Mouse (Mus musculus): ENCODE data around the gene Hrct1. TPM values are rescaled to one million over a fixed set of nuclear protein-coding genes. Genes with fewer than 3 reads are reported as not detected.

The Hrct1 gene
- polyA plus RNA-seq, 1 experiment from 2014 or later, result 0.78 TPM

Other genes with a start within 250 kb of the Hrct1 start
- gene Sit1, start 243.5 kb upstream of the Hrct1 start, polyA plus RNA-seq (2015; fragmentation: Nextera tagmentation; extraction: Ambion mirVana), result not detected in 2 replicates
- gene Ccdc107, start 234.3 kb upstream of the Hrct1 start, polyA plus RNA-seq (2015; fragmentation: Nextera tagmentation; extraction: Ambion mirVana), result 70.9 and 77.6 TPM in 2 replicates
- 32.0 and 40.3 TPM in 2 replicates for gene Arhgef39, start 227.5 kb upstream of the Hrct1 start, polyA plus RNA-seq (2015; fragmentation: Nextera tagmentation; extraction: Ambion mirVana)
- 1.8 and 2.0 TPM in 2 replicates for gene Car9, start 220.2 kb upstream of the Hrct1 start, polyA plus RNA-seq (2015; fragmentation: Nextera tagmentation; extraction: Ambion mirVana)
- gene Tpm2, start 203.4 kb upstream of the Hrct1 start, polyA plus RNA-seq (2015; fragmentation: Nextera tagmentation; extraction: Ambion mirVana), result 143 and 157 TPM in 2 replicates
- gene Creb3, start 164.9 kb upstream of the Hrct1 start, polyA plus RNA-seq (2015; fragmentation: Nextera tagmentation; extraction: Ambion mirVana), result 57.8 and 59.1 TPM in 2 replicates
- 76.9 and 78.1 TPM in 2 replicates for gene Tln1, start 164.5 kb upstream of the Hrct1 start, polyA plus RNA-seq (2015; fragmentation: Nextera tagmentation; extraction: Ambion mirVana)
- gene Rgp1, start 148.5 kb upstream of the Hrct1 start, polyA plus RNA-seq (2015; fragmentation: Nextera tagmentation; extraction: Ambion mirVana), result 20.6 and 21.4 TPM in 2 replicates
- gene Gba2, start 148.3 kb upstream of the Hrct1 start, polyA plus RNA-seq (2015; fragmentation: Nextera tagmentation; extraction: Ambion mirVana), result 20.3 and 22.4 TPM in 2 replicates
- 0.62 and 2.1 TPM in 2 replicates for gene Msmp, start 142.7 kb upstream of the Hrct1 start, polyA plus RNA-seq (2015; fragmentation: Nextera tagmentation; extraction: Ambion mirVana)
- gene Npr2, start 95.3 kb upstream of the Hrct1 start, polyA plus RNA-seq (2015; fragmentation: Nextera tagmentation; extraction: Ambion mirVana), result 7.2 and 7.7 TPM in 2 replicates
- 0.59 and 0.92 TPM in 2 replicates for gene Spag8, start 73.6 kb upstream of the Hrct1 start, polyA plus RNA-seq (2015; fragmentation: Nextera tagmentation; extraction: Ambion mirVana)
- 131 and 166 TPM in 2 replicates for gene Hint2, start 70.7 kb upstream of the Hrct1 start, polyA plus RNA-seq (2015; fragmentation: Nextera tagmentation; extraction: Ambion mirVana)
- 4.0 and 4.8 TPM in 2 replicates for gene Tmem8b, start 58.2 kb upstream of the Hrct1 start, polyA plus RNA-seq (2015; fragmentation: Nextera tagmentation; extraction: Ambion mirVana)
- gene Fam221b, start 58.0 kb upstream of the Hrct1 start, polyA plus RNA-seq (2015; fragmentation: Nextera tagmentation; extraction: Ambion mirVana), result 2.6 and 2.9 TPM in 2 replicates
- gene Olfr70, start 26.4 kb upstream of the Hrct1 start, polyA plus RNA-seq (2015; fragmentation: Nextera tagmentation; extraction: Ambion mirVana), result not detected in 2 replicates
- not detected in 2 replicates for gene Olfr71, start 16.9 kb upstream of the Hrct1 start, polyA plus RNA-seq (2015; fragmentation: Nextera tagmentation; extraction: Ambion mirVana)
- 0.21 and 0.43 TPM in 2 replicates for gene Spaar, start 2.8 kb downstream of the Hrct1 start, polyA plus RNA-seq (2015; fragmentation: Nextera tagmentation; extraction: Ambion mirVana)
- gene Olfr159, start 43.8 kb downstream of the Hrct1 start, polyA plus RNA-seq (2015; fragmentation: Nextera tagmentation; extraction: Ambion mirVana), result not detected in 2 replicates
- gene Olfr156, start 96.7 kb downstream of the Hrct1 start, polyA plus RNA-seq (2015; fragmentation: Nextera tagmentation; extraction: Ambion mirVana), result not detected in 2 replicates
- not detected in 2 replicates for gene Olfr157, start 113.0 kb downstream of the Hrct1 start, polyA plus RNA-seq (2015; fragmentation: Nextera tagmentation; extraction: Ambion mirVana)
- gene Olfr155, start 124.4 kb downstream of the Hrct1 start, polyA plus RNA-seq (2015; fragmentation: Nextera tagmentation; extraction: Ambion mirVana), result not detected in 2 replicates
- gene Reck, start 148.3 kb downstream of the Hrct1 start, polyA plus RNA-seq (2015; fragmentation: Nextera tagmentation; extraction: Ambion mirVana), result 9.7 and 13.4 TPM in 2 replicates
- gene Glipr2, start 230.2 kb downstream of the Hrct1 start, polyA plus RNA-seq (2015; fragmentation: Nextera tagmentation; extraction: Ambion mirVana), result 63.2 and 72.4 TPM in 2 replicates